Mouse (Mus musculus) liver, adult 2 months (tissue): ENCODE measurements around the gene Cyb5d1. TPM values are rescaled to one million over a fixed set of nuclear protein-coding genes. Genes with fewer than 3 reads are reported as not detected.

Experiments
- DNase-seq: peaks from one replicate; pipeline ENCODE4 v3.0.0-alpha.2; 2011; ENCODE audit warnings: low read depth, low spot score; ENCODE audit errors: extremely low read depth
- H3K27ac ChIP-seq: fragments of 200-500 bp; replicated peaks from 2 replicates; pipeline ENCODE4 v1.5.1; 2012; ENCODE audit warnings: low read depth, mild to moderate bottlenecking, control low read depth, inconsistent platforms, low read length; ENCODE audit not compliant: insufficient read depth
- H3K27me3 ChIP-seq: fragments of 200-500 bp; 2 replicates; pipeline ENCODE4 v1.6.1; 2012; ENCODE audit warnings: mild to moderate bottlenecking, moderate library complexity, low read length, inconsistent platforms; ENCODE audit not compliant: control insufficient read depth, insufficient read depth
- H3K36me3 ChIP-seq: fragments of 200-500 bp; 2 replicates; pipeline ENCODE4 v1.6.1; 2012; ENCODE audit warnings: low read length, inconsistent platforms; ENCODE audit not compliant: control insufficient read depth, insufficient read depth
- H3K4me1 ChIP-seq: fragments of 200-500 bp; 2 replicates; pipeline ENCODE4 v1.6.1; 2011; ENCODE audit warnings: low read length; ENCODE audit not compliant: control insufficient read depth, insufficient read depth
- H3K4me3 ChIP-seq: fragments of 200-500 bp; 2 replicates; pipeline ENCODE4 v1.5.1; 2011; ENCODE audit warnings: low read depth, mild to moderate bottlenecking, control low read depth, low read length, moderate library complexity; ENCODE audit not compliant: insufficient read depth
- H3K79me2 ChIP-seq: fragments of 200-500 bp; 2 replicates; pipeline ENCODE4 v1.6.1; 2012; ENCODE audit warnings: inconsistent platforms, mild to moderate bottlenecking, low read length, moderate library complexity; ENCODE audit not compliant: control insufficient read depth, insufficient read depth
- H3K9ac ChIP-seq: fragments of 200-500 bp; 2 replicates; pipeline ENCODE4 v1.6.1; 2012; ENCODE audit warnings: low read depth, mild to moderate bottlenecking, control low read depth, inconsistent platforms, low read length
- CTCF ChIP-seq: fragments of 200-500 bp; IDR thresholded peaks from 2 replicates; pipeline ENCODE4 v1.5.1; 2011; ENCODE audit warnings: low read depth, low read length, control low read depth
- POLR2A ChIP-seq: fragments of 200-500 bp; IDR thresholded peaks from 2 replicates; pipeline ENCODE4 v1.6.1; 2011; ENCODE audit warnings: low read length, control low read depth; ENCODE audit not compliant: insufficient read depth; ENCODE audit errors: extremely low read depth
- WGBS: fragments of 180-500 bp; shearing (Covaris S2); methylation state at CpG from one replicate; pipeline ENCODE4 v1.1.7; 2018; 5-methylcytosine and 5-hydroxymethylcytosine counted together
- polyA plus RNA-seq: library from polyadenylated mRNA; depleted of rRNA; stranded (reverse); fragments of >200 nt; gene quantifications from 2 replicates; pipeline ENCODE4 v1.2.3, GENCODE M21; 2012
- total RNA-seq: library from RNA; depleted of rRNA; stranded (reverse); fragments of >200 nt; gene quantifications from 2 replicates; pipeline ENCODE4 v1.2.3, GENCODE M21; 2014

The Cyb5d1 gene
- total and polyA plus RNA-seq, 2 experiments, result 21.1 to 40.7 TPM

DNA sequence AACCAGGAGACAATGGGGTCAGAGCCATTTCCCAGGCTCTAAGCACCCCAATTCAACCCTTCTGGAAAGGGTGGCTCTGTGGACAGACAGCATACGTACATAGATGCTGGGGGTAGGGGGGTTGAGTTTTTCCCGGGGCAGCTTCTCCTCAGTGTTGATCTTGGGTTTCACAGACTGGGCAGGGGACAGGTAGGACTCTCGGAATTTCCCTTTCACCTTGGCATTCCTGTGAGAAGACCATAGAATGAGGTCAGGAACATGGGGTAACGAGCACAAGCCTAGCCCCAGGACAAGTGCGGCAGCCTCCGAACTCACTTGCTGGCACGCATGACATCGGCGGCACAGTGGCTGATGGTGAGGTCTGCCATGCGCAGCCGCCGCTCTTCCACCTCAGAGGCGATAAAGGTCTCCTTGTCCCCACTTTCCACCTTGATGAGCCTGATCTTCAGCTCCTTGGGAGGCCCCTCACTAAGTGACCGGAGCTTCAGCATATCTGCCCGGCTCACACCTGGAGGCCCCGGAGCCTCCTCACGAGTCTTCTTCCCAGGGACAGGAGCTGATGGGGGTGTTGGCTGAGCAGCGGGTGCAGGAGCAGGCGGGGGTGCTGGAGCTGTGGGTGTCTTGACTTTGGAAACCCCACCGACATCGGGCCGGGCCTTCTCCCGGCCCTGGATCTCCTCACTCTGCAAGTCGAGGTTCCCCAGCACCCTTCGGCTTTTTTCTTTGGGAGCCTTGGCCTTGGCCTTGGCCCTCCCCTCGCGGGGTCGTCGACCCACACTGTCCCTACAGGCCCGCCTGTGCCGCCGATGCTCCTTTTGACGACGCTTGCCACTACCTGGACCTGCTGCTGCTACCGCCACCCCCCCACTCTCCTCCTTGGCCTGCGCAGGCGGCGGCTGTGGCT, 8.5 kb upstream of the Cyb5d1 start:
- H3K36me3 ChIP-seq, result peaks cover 10% of the 10 kb centered on the region; the same call in 1 of the 2 replicates

DNA sequence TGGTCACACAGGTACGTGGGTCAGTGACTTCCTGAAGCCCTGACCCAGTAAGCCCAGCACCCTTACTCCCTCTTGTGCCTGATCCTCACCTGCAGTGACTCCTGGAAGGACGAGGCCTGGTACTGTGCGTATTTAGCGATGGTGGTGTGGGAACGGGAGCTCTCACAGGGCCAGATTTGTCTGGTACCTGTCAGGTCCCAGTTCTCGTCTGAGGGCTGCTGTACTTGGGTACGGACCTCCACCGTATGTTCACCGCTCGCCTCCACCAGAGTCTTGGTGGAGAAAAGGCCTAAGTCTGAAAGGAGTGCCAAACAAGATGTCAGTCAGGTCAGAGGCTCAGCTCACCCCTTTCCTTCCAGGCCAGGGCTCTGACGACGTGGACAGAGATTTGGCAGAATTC, 6.6 kb upstream of the Cyb5d1 start:
- 84% methylated on average over 12 of the region's 12 CpGs for WGBS
- peaks cover 10% of the 10 kb centered on the region; the same call in 1 of the 2 replicates for H3K36me3 ChIP-seq

More for the DNA sequence above, 8.5 kb upstream of the Cyb5d1 start:
- H3K9ac ChIP-seq, result no peak overlapping the region
- 84% methylated on average over 38 of the region's 38 CpGs for WGBS
- TF ChIP-seq POLR2A (no peak), CTCF (no peak)
- peaks cover 12% of the 10 kb centered on the region for H3K4me1 ChIP-seq
- no peaks in the 10 kb centered on the region for H3K27me3 ChIP-seq
- no peak overlapping the region for H3K27ac ChIP-seq
- no peak overlapping the region for H3K4me3 ChIP-seq
- peaks cover 14% of the 10 kb centered on the region; the same call in 1 of the 2 replicates for H3K79me2 ChIP-seq
- DNase-seq, result no peak

DNA sequence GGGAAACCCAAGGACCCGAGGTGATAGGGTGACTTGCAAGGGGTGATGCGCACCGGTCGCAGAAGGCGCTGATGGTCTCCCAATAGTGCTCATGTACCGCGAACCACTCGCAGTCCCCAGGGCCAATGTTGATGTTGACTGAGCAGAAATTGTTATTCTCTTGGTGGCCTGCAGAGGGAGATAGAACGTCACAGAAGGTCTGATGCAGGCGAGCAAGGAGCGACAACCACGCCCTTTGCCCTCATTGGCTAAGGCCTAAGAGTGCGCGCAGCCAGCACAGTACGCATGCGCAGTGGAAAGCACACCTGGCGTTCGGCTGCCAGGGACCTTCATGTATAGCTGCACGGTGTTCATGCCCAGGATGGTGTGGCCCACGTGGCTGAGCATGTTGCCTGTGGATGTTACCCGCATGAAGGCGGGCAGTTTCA, 5.8 kb upstream of the Cyb5d1 start:
- Histone ChIP-seq H3K4me1 (peaks cover 3% of the 10 kb centered on the region), H3K27ac (no peak overlapping the region), H3K27me3 (no peaks in the 10 kb centered on the region), H3K9ac (no peak overlapping the region), H3K4me3 (no peak overlapping the region), H3K79me2 (no peaks in the 10 kb centered on the region), H3K36me3 (peaks cover 10% of the 10 kb centered on the region; the same call in 1 of the 2 replicates)
- TF ChIP-seq CTCF (peak; percentile 91), POLR2A (no peak)
- peak; percentile 81 for DNase-seq
- 24% methylated on average over 22 of the region's 22 CpGs for WGBS

More for the DNA sequence above, 6.6 kb upstream of the Cyb5d1 start:
- Histone ChIP-seq H3K27me3 (no peaks in the 10 kb centered on the region), H3K4me3 (no peak overlapping the region), H3K27ac (no peak overlapping the region), H3K79me2 (peaks cover 2% of the 10 kb centered on the region; the same call in 1 of the 2 replicates), H3K4me1 (peaks cover under 1% of the 10 kb centered on the region; the same call in 1 of the 2 replicates), H3K9ac (no peak overlapping the region)
- TF ChIP-seq CTCF (no peak), POLR2A (no peak)
- DNase-seq, result no peak

DNA sequence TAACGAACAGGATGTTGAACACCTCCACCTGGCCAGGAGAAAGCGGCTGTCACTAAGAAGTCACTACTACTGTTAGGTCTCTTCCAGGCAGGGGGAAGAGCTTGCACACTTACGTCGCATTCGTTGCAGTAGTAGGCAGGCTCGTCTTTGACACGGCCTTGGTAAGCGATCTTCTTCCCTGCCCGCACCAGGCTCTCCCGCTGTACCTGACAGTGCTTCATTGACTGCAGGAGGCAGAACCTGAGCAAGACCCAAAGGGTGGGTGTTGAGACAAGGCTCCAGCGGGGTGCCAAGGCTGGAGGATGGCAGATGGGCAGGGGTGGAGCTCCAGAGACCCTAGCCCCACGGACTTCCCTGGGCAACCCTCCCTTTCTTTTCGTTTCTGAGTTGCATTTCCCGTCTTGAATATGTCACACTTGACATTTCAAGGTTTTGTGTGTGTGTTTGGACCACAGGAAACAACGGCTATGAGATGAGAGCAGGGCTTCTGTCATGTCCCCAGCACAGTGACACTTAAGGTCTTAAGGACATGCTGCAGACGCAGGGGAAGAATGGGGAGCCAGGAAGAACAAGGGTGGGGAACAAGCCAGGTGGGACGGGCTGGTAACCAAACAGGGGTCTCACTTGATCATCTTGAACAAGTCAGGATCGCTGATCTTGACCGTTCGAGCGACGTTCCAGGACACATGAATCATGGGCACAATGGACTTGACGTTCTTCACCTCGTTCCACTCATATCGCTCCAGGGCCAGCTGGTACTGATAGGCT, 4.8 kb upstream of the Cyb5d1 start:
- 92% methylated on average over 25 of the region's 25 CpGs for WGBS
- Histone ChIP-seq H3K36me3 (peaks cover 10% of the 10 kb centered on the region; the same call in 1 of the 2 replicates), H3K9ac (no peak overlapping the region), H3K4me3 (no peak overlapping the region), H3K27me3 (no peaks in the 10 kb centered on the region), H3K4me1 (peaks cover 3% of the 10 kb centered on the region), H3K79me2 (no peaks in the 10 kb centered on the region), H3K27ac (no peak overlapping the region)
- no peak for DNase-seq
- TF ChIP-seq POLR2A (no peak), CTCF (no peak)

DNA sequence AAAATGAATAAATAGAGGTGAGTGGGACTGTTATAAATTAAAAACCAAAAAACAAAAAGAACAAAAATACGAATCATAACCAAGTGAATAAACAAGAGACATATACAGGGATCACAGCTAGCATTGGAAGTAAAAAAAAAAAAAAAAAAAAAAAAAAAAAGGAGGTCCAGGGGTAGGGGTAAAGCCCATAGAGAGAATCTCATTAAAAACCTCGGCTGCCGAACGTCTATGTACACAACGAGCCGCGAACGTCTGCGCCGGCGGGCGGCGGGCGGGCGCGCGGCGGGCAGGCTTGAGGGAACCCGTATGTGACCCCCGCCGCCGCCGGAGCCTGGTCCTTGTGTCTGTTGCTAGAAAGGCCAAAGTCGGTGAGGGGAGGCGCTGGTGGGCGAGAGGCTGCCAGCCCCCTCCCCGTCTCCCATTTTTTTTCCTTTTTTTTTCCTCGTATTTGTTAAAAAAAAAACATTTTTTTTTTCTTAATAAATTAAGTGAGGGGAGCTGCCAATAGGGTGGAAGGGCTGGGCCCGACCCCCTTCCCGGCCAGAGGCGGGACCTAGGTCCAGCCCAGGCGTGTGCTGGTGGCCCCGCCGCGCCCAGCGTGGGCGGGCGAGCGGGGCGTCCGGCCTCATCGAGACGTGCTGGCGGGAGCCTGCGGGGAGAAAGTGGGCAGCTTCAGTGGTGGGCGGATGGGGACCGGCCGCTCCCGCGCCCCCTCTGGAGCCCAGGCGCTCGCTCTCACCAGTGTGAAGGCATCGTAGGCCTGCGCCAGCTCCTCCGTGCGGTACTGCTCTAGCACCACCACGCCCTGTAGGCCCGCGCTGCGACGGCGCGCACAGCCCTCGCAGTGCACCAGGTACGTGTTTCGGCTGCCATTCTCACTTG, 4.0 kb upstream of the Cyb5d1 start:
- H3K4me1 ChIP-seq, result peaks cover 3% of the 10 kb centered on the region
- no peak overlapping the region for H3K27ac ChIP-seq
- H3K9ac ChIP-seq, result no peak overlapping the region
- WGBS, result 89% methylated on average over 64 of the region's 66 CpGs
- TF ChIP-seq POLR2A (no peak), CTCF (no peak)
- peaks cover 8% of the 10 kb centered on the region; the same call in 1 of the 2 replicates for H3K36me3 ChIP-seq
- H3K27me3 ChIP-seq, result no peaks in the 10 kb centered on the region
- no peak overlapping the region for H3K4me3 ChIP-seq
- DNase-seq, result no peak
- no peaks in the 10 kb centered on the region; the same call in 1 of the 2 replicates for H3K79me2 ChIP-seq
